Mouse (Mus musculus) forebrain, embryonic 12.5 days (tissue): ENCODE measurements at regions not wholly inside any gene's neighbourhood (a gene's known extent, or its start where the extent isn't known, plus 50 kb on each side); places are given as distances from the start of the nearest gene placed in this dataset.

Source experiments
- ATAC-seq: fragments of 200-750 bp; cut with Nextera tagmentation; 2 replicates; pipeline ENCODE4 v1.8.0; 2017; ENCODE audit warnings: moderate TSS enrichment; ENCODE audit not compliant: low FRiP score
- H3K27ac ChIP-seq: fragments of 300-500 bp; sonication (generic); 2 replicates; pipeline ENCODE4 v1.5.1; 2016; ENCODE audit warnings: mild to moderate bottlenecking
- H3K27me3 ChIP-seq: fragments of 300-500 bp; sonication (generic); 2 replicates; pipeline ENCODE4 v1.6.1; 2016; ENCODE audit warnings: mild to moderate bottlenecking
- H3K36me3 ChIP-seq: fragments of 300-500 bp; sonication (generic); replicated peaks from 2 replicates; pipeline ENCODE4 v1.6.1; 2016; ENCODE audit warnings: mild to moderate bottlenecking
- H3K4me1 ChIP-seq: fragments of 300-500 bp; sonication (generic); 2 replicates; pipeline ENCODE4 v1.6.1; 2016
- H3K4me2 ChIP-seq: fragments of 300-500 bp; sonication (generic); 2 replicates; pipeline ENCODE4 v1.6.1; 2016; ENCODE audit warnings: mild to moderate bottlenecking, moderate library complexity
- H3K4me3 ChIP-seq: fragments of 300-500 bp; sonication (generic); replicated peaks from 2 replicates; pipeline ENCODE4 v1.5.1; 2016; ENCODE audit warnings: mild to moderate bottlenecking
- H3K9ac ChIP-seq: fragments of 300-500 bp; sonication (generic); 2 replicates; pipeline ENCODE4 v1.6.1; 2016; ENCODE audit warnings: mild to moderate bottlenecking
- H3K9me3 ChIP-seq: fragments of 300-500 bp; sonication (generic); 2 replicates; pipeline ENCODE4 v1.6.1; 2016
- WGBS: fragments of 180-500 bp; shearing (Covaris S2); methylation state at CpG from one replicate; pipeline ENCODE4 v1.1.7; 2016; 5-methylcytosine and 5-hydroxymethylcytosine counted together

DNA sequence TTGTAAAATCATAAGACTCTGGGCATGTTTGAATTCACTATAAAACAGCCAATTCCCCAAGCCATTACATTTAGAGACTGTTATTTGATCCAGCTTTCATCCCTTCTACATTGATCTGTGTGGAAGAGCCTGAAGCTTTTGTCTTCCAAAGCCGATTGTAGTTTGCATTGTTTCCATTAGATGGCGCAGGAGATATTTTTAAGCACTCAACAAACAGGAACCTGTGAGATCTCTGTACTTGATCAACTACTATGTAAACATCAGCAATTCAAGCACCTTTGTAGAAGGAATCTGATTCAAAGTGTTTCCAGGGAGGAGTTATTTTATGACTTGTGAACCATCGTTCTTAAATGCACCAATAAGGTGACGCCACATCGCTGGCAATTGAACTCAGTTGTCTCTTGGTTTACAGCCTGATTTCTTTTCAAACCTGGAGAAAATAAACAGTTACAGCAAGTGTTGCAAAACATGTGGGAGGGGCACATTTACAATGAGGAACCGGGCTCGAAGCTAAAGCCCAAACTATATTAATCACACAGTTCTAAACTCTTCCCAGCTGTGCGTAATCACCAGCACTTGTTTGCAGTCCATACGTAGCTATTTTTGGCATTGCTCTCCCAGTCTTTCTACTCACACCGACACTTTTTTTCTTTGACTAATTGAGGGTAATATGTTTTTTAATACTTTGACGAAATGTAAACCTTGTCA is 812.0 kb upstream of the Acvr2a start:
- H3K4me2 ChIP-seq: no peak overlapping the region
- no peak overlapping the region for H3K9ac ChIP-seq
- no peaks in the 10 kb centered on the region for H3K4me1 ChIP-seq
- WGBS: 60% methylated on average over 11 of the region's 11 CpGs
- no peak overlapping the region for H3K27ac ChIP-seq
- no peak overlapping the region for H3K4me3 ChIP-seq
- no peaks in the 10 kb centered on the region for H3K36me3 ChIP-seq
- no peaks in the 10 kb centered on the region for H3K9me3 ChIP-seq
- H3K27me3 ChIP-seq: no peaks in the 10 kb centered on the region
- ATAC-seq: peak; percentile 89

DNA sequence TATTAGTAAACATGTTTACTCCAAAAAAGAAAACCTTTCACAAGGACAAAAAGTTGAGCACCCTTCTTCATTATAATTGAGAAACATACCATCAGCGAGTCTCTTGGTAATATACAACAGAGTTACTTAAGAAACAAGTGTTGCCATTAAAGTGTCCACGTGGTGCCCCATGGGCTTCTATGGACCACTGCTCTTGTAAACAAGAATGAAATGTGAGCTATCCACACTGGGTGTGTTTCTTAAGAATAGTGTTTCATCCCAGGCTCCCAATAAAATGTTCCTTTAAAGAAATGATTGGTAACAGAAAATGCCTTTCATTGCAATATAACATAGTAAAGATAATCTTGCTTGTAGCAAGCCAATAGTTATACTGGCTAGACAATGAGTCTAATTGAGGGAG is 803.6 kb upstream of the Acvr2a start:
- 78% methylated on average over 2 of the region's 2 CpGs for WGBS
- Histone ChIP-seq H3K4me2 (no peak overlapping the region), H3K9ac (no peak overlapping the region), H3K36me3 (no peaks in the 10 kb centered on the region), H3K4me3 (no peak overlapping the region), H3K27ac (no peak overlapping the region), H3K9me3 (no peaks in the 10 kb centered on the region), H3K27me3 (no peaks in the 10 kb centered on the region), H3K4me1 (no peaks in the 10 kb centered on the region)
- no peak for ATAC-seq

DNA sequence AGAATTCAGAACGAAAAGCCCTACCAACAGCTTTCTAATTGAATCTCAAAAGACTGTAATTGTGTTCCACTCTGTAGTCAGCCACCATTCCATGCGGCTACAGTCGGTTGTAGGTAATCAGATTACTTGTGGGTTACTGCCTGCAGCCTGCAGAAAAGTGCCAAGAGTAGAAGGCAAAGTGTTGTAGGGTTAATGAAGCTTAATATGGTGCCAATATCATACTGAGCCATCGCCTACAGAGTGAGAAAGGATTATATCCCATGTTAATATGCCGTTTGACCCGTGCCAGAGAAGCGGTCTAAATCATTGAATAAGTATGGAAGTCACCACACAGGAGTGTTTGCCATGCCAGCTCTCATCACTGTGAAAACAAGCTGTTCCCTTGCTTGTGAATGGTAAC is 786.4 kb upstream of the Acvr2a start:
- no peak for ATAC-seq
- Histone ChIP-seq H3K9me3 (no peaks in the 10 kb centered on the region), H3K9ac (no peak overlapping the region), H3K4me2 (no peak overlapping the region), H3K36me3 (no peaks in the 10 kb centered on the region), H3K4me1 (no peaks in the 10 kb centered on the region), H3K4me3 (no peak overlapping the region), H3K27me3 (no peaks in the 10 kb centered on the region), H3K27ac (no peak overlapping the region)
- WGBS: 71% methylated on average over 7 of the region's 7 CpGs

DNA sequence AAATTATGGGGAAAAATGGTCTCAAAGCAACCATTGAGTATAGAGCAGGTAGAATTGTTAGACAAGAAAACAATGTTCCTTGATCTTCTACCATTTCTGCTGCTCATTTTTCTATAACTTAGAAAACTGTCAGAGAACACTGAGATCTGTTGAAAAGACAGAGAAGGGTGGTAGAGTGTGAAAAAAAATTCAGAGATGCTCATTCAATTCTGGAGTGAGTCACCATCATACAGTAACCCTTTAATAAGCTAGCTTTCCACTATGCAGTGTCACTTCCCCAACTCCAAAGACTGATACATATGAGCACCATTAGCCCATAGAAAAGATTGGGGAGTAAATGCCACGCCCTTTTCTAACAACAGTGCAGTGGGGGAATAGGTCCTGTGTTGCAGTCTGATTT is 752.5 kb upstream of the Acvr2a start:
- Histone ChIP-seq H3K4me2 (no peak overlapping the region), H3K9ac (no peak overlapping the region), H3K4me1 (no peaks in the 10 kb centered on the region), H3K36me3 (no peaks in the 10 kb centered on the region), H3K27ac (no peak overlapping the region), H3K4me3 (no peak overlapping the region), H3K27me3 (no peaks in the 10 kb centered on the region), H3K9me3 (no peaks in the 10 kb centered on the region)
- no peak for ATAC-seq
- 64% methylated on average over 1 of the region's 1 CpGs for WGBS

DNA sequence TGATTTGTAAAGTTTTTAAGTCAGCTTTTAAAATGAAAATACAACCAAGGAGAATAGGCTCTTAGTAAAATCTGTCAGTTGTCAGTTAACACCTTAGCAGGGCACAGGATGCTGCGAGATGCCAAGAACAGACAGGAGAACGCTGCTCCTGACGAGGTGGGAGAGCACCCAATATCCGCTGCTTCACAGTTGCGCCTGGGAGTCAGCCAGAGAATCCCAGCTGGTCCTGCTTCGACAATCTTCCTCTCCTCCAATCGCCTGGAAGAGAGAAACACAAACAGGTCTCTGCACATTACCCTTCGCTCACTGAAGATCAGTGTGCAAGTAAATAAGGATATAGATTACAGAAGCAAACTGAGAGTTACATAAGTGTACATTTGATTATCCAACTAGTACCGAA is 750.5 kb upstream of the Acvr2a start:
- Histone ChIP-seq H3K27me3 (no peaks in the 10 kb centered on the region), H3K4me3 (no peak overlapping the region), H3K27ac (no peak overlapping the region), H3K36me3 (no peaks in the 10 kb centered on the region), H3K4me2 (no peak overlapping the region), H3K9me3 (no peaks in the 10 kb centered on the region), H3K4me1 (no peaks in the 10 kb centered on the region), H3K9ac (no peak overlapping the region)
- 75% methylated on average over 9 of the region's 9 CpGs for WGBS
- ATAC-seq: no peak

DNA sequence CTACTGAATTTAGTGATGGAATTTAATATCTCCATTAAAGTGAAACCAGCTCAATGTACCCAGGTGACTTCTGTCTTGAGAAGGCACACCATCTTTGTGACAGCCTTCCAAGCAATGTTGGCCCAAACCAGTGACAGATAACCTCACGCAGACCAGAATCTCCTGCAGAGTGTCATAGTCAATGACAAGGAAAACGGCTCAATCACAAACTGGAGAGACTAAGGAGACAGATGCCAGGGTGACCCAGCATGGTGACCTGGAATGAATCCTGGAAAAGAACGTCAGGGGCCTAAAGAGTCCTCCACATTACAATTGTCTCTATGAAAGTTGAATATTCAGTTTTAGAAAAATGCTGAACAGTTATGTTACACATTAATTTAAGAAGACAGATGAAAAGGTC is 748.7 kb upstream of the Acvr2a start:
- Histone ChIP-seq H3K4me1 (no peaks in the 10 kb centered on the region), H3K4me2 (no peak overlapping the region), H3K4me3 (no peak overlapping the region), H3K9me3 (no peaks in the 10 kb centered on the region), H3K27me3 (no peaks in the 10 kb centered on the region), H3K27ac (no peak overlapping the region), H3K36me3 (no peaks in the 10 kb centered on the region), H3K9ac (no peak overlapping the region)
- ATAC-seq: no peak
- 80% methylated on average over 3 of the region's 3 CpGs for WGBS

DNA sequence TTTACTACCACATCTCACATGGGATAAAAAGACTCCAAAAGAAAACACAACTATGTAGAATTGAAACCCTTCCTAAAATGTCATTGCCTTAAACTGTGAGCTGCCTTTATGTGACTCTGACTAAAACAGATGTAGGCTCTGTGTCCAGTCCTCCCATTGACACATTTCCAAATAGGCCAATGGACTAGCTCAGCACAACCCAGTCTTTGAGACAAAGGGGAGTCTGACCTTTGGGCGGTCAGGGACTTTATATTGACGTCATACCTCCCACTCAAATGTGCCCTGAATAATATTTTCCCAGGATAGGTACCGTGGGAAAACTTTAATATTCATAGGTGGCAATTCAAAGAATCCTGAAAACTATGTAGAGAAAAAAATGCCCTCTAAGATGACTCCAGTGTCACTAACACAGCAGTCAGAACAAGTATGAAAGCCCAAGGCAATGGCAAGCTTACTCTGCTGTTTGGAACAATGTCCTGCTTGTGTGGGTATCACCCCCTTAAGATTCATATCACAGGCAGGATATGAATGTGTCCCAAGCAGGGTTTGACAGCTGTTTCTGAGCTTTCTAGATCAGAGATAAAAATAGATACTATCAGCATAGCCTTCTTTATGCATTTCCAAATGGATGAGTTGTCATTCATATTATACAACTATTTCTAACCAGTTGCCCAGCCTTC is 731.6 kb upstream of the Acvr2a start:
- H3K4me1 ChIP-seq: no peaks in the 10 kb centered on the region
- no peak overlapping the region for H3K4me2 ChIP-seq
- H3K27ac ChIP-seq: no peak overlapping the region
- H3K9me3 ChIP-seq: no peaks in the 10 kb centered on the region
- H3K27me3 ChIP-seq: no peaks in the 10 kb centered on the region
- WGBS: 59% methylated on average over 3 of the region's 3 CpGs
- H3K4me3 ChIP-seq: no peak overlapping the region
- no peak overlapping the region for H3K9ac ChIP-seq
- no peak for ATAC-seq
- H3K36me3 ChIP-seq: no peaks in the 10 kb centered on the region

DNA sequence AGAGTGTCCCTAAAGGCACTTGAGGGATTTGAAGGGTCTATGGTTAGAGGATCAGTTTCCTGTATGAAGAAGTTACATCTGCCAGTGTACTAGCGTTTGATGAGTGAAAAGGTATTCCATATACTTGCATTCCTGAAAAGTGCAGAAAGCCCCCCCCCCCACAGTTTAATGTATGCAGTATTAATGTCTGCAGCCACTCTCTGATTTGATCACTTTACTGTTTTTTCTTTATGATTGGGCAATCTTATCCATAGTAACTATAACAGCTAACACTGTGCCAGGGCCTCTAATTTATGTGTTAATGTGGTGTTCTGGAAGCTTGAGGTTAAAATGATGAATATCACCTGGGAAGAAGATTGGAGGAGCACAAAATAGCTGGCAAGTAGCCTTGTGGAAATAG is 715.6 kb upstream of the Acvr2a start:
- WGBS: 61% methylated on average over 1 of the region's 1 CpGs
- H3K4me1 ChIP-seq: peaks cover 16% of the 10 kb centered on the region
- no peaks in the 10 kb centered on the region for H3K27me3 ChIP-seq
- no peak overlapping the region for H3K9ac ChIP-seq
- no peak overlapping the region for H3K4me2 ChIP-seq
- no peaks in the 10 kb centered on the region for H3K9me3 ChIP-seq
- no peak overlapping the region for H3K4me3 ChIP-seq
- no peaks in the 10 kb centered on the region for H3K36me3 ChIP-seq
- no peak overlapping the region for H3K27ac ChIP-seq
- no peak for ATAC-seq

DNA sequence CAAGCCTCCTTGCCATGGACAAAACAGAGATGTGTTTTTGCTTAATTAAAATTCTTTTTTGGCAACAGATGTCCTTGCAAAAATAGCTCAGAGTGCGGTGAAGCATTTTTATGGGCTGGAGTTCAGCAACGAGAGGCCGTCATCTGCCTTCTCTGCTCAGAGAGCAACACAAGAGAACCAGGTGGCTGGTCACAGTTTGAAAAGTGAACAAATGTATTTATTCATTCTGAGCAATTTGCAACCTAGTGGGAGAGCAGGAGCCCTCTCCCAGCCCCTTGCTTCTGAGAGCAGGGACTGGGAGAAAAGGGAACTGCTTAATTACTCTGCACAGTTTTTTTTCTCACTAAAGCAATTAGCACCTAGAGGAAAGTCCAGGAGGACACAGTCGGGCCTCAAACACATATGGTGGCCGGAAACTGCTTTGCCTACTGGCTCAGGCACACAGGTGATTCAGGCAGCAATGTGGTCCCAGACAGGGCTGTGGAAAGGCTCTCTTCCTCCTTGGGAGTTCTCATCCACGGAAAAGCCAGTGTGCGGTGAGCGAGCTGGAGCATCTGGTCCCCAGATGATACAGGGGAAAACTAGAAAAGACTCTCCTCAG is 714.9 kb upstream of the Acvr2a start:
- peaks cover 16% of the 10 kb centered on the region for H3K4me1 ChIP-seq
- no peaks in the 10 kb centered on the region for H3K27me3 ChIP-seq
- H3K9ac ChIP-seq: no peak overlapping the region
- WGBS: 22% methylated on average over 8 of the region's 8 CpGs
- no peak overlapping the region for H3K4me2 ChIP-seq
- peak overlapping the region; percentile 71 for H3K27ac ChIP-seq
- no peaks in the 10 kb centered on the region for H3K36me3 ChIP-seq
- no peak overlapping the region for H3K4me3 ChIP-seq
- H3K9me3 ChIP-seq: no peaks in the 10 kb centered on the region
- ATAC-seq: peak; percentile 86

DNA sequence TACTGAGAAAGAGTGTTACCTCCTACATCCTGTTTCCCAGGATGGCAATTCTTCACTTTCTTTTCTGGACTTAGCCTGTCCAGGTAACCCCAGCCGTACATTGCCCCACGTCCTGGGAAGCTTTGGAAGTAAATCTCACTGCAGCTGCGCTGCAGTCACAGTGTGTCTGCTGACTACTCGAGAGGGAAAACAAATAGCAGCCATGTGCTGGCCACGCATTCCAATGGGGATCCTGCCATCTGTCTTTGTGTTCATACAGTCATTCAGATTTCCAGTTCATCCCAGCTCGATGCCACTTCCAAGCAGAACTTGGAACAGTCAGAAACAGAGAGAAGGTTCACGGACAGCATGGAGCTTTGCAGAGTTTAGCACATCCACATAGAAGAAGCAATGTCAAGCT is 690.2 kb upstream of the Acvr2a start:
- no peaks in the 10 kb centered on the region for H3K9me3 ChIP-seq
- no peaks in the 10 kb centered on the region for H3K27me3 ChIP-seq
- 54% methylated on average over 7 of the region's 7 CpGs for WGBS
- H3K9ac ChIP-seq: no peak overlapping the region
- no peak overlapping the region for H3K4me3 ChIP-seq
- no peak overlapping the region for H3K27ac ChIP-seq
- H3K36me3 ChIP-seq: no peaks in the 10 kb centered on the region
- H3K4me1 ChIP-seq: no peaks in the 10 kb centered on the region
- H3K4me2 ChIP-seq: no peak overlapping the region
- no peak for ATAC-seq

DNA sequence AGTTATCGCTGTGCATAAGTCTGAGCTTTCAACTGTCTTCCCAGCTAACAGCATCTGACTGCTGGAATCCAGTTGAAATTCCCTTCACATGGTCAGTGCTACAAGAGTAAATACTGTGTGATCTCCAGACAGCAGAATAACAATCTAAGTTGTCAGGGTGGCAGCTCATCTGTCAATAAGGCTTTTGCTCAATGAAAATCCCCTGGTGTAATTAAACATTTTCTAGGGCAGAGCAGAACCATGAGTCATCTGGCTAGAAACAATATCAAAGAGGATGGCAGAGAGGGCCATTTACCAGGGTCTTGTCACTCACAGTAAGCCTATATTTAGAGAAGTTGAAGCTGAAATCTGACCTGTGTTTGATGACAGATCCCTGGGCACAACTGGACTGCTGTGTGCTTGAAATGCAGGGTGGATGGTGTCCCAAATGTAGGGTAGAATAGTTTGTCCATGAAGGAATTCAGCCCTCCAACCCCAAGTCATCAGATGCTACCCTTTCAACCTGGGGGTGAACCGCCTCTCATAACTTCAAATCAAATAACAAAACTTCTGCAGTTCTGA is 675.8 kb upstream of the Acvr2a start:
- Histone ChIP-seq H3K4me1 (no peaks in the 10 kb centered on the region), H3K9ac (no peak overlapping the region), H3K9me3 (no peaks in the 10 kb centered on the region), H3K27ac (no peak overlapping the region), H3K27me3 (no peaks in the 10 kb centered on the region), H3K4me3 (no peak overlapping the region), H3K4me2 (no peak overlapping the region), H3K36me3 (no peaks in the 10 kb centered on the region)
- WGBS: 92% methylated on average over 2 of the region's 2 CpGs
- no peak for ATAC-seq

DNA sequence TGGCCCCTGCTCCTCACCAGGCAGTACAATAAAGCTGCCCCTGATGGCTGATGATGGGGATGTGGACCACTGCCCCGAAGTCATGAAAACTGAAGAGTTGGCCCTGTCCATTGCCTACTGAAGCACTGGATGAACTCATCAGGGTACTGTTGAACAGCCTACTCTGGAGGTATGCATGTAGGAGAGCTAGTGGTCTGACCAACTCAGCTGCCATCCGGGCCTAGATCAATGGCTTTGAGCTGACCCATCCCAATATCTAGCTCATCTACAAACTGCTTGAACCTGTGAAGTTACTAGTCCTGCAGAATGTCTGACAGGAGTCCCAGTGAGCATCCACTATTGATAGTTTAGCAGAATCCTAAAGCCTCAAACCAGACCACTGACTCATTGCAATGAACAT is 672.6 kb upstream of the Acvr2a start:
- Histone ChIP-seq H3K9me3 (no peaks in the 10 kb centered on the region), H3K27ac (no peak overlapping the region), H3K4me3 (no peak overlapping the region), H3K4me1 (no peaks in the 10 kb centered on the region), H3K4me2 (no peak overlapping the region), H3K9ac (no peak overlapping the region), H3K27me3 (no peaks in the 10 kb centered on the region), H3K36me3 (no peaks in the 10 kb centered on the region)
- ATAC-seq: no peak
- WGBS: 91% methylated on average over 2 of the region's 2 CpGs

DNA sequence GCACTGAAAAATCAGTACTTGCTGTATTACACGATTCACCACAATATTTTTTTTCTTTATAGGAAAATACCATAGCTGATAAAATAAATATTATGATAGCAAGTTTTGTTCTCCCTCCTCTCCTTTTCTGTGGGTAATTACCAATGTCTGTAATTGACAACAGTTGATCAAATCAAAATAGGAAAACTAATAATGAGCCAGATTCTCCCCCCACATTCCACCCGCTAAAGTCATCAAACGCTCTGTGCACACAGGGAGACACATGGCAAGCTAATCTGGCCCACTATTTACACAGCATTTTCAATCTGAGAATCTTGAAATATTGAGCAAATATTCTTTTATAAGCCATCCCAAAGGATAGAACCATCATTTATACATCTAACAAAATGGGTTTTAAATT is 659.2 kb upstream of the Acvr2a start:
- Histone ChIP-seq H3K27me3 (no peaks in the 10 kb centered on the region), H3K4me3 (no peak overlapping the region), H3K27ac (no peak overlapping the region), H3K36me3 (no peaks in the 10 kb centered on the region), H3K4me2 (no peak overlapping the region), H3K9me3 (no peaks in the 10 kb centered on the region), H3K9ac (no peak overlapping the region), H3K4me1 (no peaks in the 10 kb centered on the region)
- 88% methylated on average over 3 of the region's 3 CpGs for WGBS
- ATAC-seq: no peak
